Mouse (Mus musculus) forebrain, embryonic 16.5 days (tissue): ENCODE measurements around the gene Abca4. TPM values are rescaled to one million over a fixed set of nuclear protein-coding genes. Genes with fewer than 3 reads are reported as not detected.
A peak's percentile ranks its signal among the peaks of the same experiment; 100 is the strongest.

ENCODE experiments used
- ATAC-seq: fragments of 200-750 bp; cut with Nextera tagmentation; 2 replicates; pipeline ENCODE4 v1.8.0; 2017; ENCODE audit warnings: mild to moderate bottlenecking, moderate library complexity
- H3K27ac ChIP-seq: fragments of 300-500 bp; sonication (generic); 2 replicates; pipeline ENCODE4 v1.5.1; 2014; ENCODE audit warnings: low read length, control low read depth
- H3K27me3 ChIP-seq: fragments of 300-500 bp; sonication (generic); replicated peaks from 2 replicates; pipeline ENCODE4 v1.6.1; 2014; ENCODE audit warnings: low read length; ENCODE audit not compliant: control insufficient read depth, insufficient read depth
- H3K36me3 ChIP-seq: fragments of 300-500 bp; sonication (generic); 2 replicates; pipeline ENCODE4 v1.6.1; 2014; ENCODE audit not compliant: control insufficient read depth, insufficient read depth
- H3K4me1 ChIP-seq: fragments of 300-500 bp; sonication (generic); replicated peaks from 2 replicates; pipeline ENCODE4 v1.6.1; 2014; ENCODE audit warnings: low read length; ENCODE audit not compliant: control insufficient read depth, insufficient read depth
- H3K4me2 ChIP-seq: fragments of 300-500 bp; sonication (generic); 2 replicates; pipeline ENCODE4 v1.6.1; 2014; ENCODE audit warnings: mild to moderate bottlenecking, low read length, control low read depth
- H3K4me3 ChIP-seq: fragments of 300-500 bp; sonication (generic); replicated peaks from 2 replicates; pipeline ENCODE4 v1.5.1; 2014; ENCODE audit warnings: mild to moderate bottlenecking, low read length, control low read depth
- H3K9ac ChIP-seq: fragments of 300-500 bp; sonication (generic); replicated peaks from 2 replicates; pipeline ENCODE4 v1.6.1; 2014; ENCODE audit warnings: low read depth, low read length, control low read depth
- H3K9me3 ChIP-seq: fragments of 300-500 bp; sonication (generic); 2 replicates; pipeline ENCODE4 v1.6.1; 2016; ENCODE audit warnings: low read length; ENCODE audit not compliant: control insufficient read depth
- WGBS: fragments of 180-500 bp; shearing (Covaris S2); extraction: QIAGEN DNeasy Blood & Tissue Kit; methylation state at CpG from one replicate; pipeline ENCODE4 v1.1.7; 2014; 5-methylcytosine and 5-hydroxymethylcytosine counted together
- polyA plus RNA-seq: library from polyadenylated mRNA; unstranded; fragments of >200 nt; fragmentation: Nextera tagmentation; extraction: Ambion mirVana; gene quantifications from 2 replicates; pipeline ENCODE4 v1.2.1, GENCODE M21; 2015

Gene Abca4
- polyA plus RNA-seq, 1 experiment from 2014 or later = 0.70 TPM

GRCm38 (mm10) chr3:122133840-122134239 is 89.6 kb downstream of the Abca4 start:
- 91% methylated on average over 6 of the region's 6 CpGs for WGBS
- H3K4me3 ChIP-seq = no peak overlapping the region
- no peak for ATAC-seq
- H3K4me2 ChIP-seq = no peak overlapping the region
- no peaks in the 10 kb centered on the region for H3K9me3 ChIP-seq
- no peak overlapping the region for H3K27ac ChIP-seq
- no peak overlapping the region for H3K9ac ChIP-seq
- no peaks in the 10 kb centered on the region for H3K4me1 ChIP-seq
- H3K27me3 ChIP-seq = no peaks in the 10 kb centered on the region
- no peaks in the 10 kb centered on the region for H3K36me3 ChIP-seq

- no peaks in the 10 kb centered on the region for H3K9me3 ChIP-seq
- H3K4me3 ChIP-seq = no peak overlapping the region
- H3K4me2 ChIP-seq = no peak overlapping the region
- H3K9ac ChIP-seq = no peak overlapping the region
- H3K27ac ChIP-seq = no peak overlapping the region
- H3K27me3 ChIP-seq = no peaks in the 10 kb centered on the region
- WGBS = 63% methylated on average over 18 of the region's 18 CpGs
- H3K4me1 ChIP-seq = no peaks in the 10 kb centered on the region
- H3K36me3 ChIP-seq = no peaks in the 10 kb centered on the region
- peak; percentile 38; the same call in 1 of the 2 replicates for ATAC-seq
Observed at GRCm38 (mm10) chr3:122140589-122141400, 96.6 kb downstream of the Abca4 start.

- no peak for ATAC-seq
- H3K4me2 ChIP-seq = no peak overlapping the region
- H3K4me3 ChIP-seq = no peak overlapping the region
- WGBS = 77% methylated on average over 9 of the region's 9 CpGs
- no peaks in the 10 kb centered on the region for H3K9me3 ChIP-seq
- H3K27ac ChIP-seq = no peak overlapping the region
- H3K4me1 ChIP-seq = no peaks in the 10 kb centered on the region
- H3K27me3 ChIP-seq = no peaks in the 10 kb centered on the region
- no peaks in the 10 kb centered on the region for H3K36me3 ChIP-seq
- H3K9ac ChIP-seq = no peak overlapping the region
Observed at GRCm38 (mm10) chr3:122142256-122142922, 98.1 kb downstream of the Abca4 start.

GRCm38 (mm10) chr3:122143432-122143831 is 99.2 kb downstream of the Abca4 start:
- 87% methylated on average over 3 of the region's 3 CpGs for WGBS

GRCm38 (mm10) chr3:122145430-122145829 is 101.2 kb downstream of the Abca4 start:
- H3K27me3 ChIP-seq = no peaks in the 10 kb centered on the region
- H3K4me3 ChIP-seq = no peak overlapping the region
- H3K4me1 ChIP-seq = no peaks in the 10 kb centered on the region
- H3K9me3 ChIP-seq = no peaks in the 10 kb centered on the region
- ATAC-seq = no peak
- 78% methylated on average over 3 of the region's 3 CpGs for WGBS
- no peak overlapping the region for H3K4me2 ChIP-seq
- H3K36me3 ChIP-seq = no peaks in the 10 kb centered on the region
- H3K9ac ChIP-seq = no peak overlapping the region
- H3K27ac ChIP-seq = no peak overlapping the region

More at GRCm38 (mm10) chr3:122143432-122143831, 99.2 kb downstream of the Abca4 start:
- Histone ChIP-seq H3K4me1 (no peaks in the 10 kb centered on the region), H3K4me3 (no peak overlapping the region), H3K27me3 (no peaks in the 10 kb centered on the region), H3K36me3 (no peaks in the 10 kb centered on the region), H3K9me3 (no peaks in the 10 kb centered on the region), H3K27ac (no peak overlapping the region), H3K4me2 (no peak overlapping the region), H3K9ac (no peak overlapping the region)
- ATAC-seq = no peak

- H3K36me3 ChIP-seq = no peaks in the 10 kb centered on the region
- no peak for ATAC-seq
- no peak overlapping the region for H3K27ac ChIP-seq
- no peak overlapping the region for H3K4me2 ChIP-seq
- 81% methylated on average over 7 of the region's 7 CpGs for WGBS
- no peaks in the 10 kb centered on the region for H3K27me3 ChIP-seq
- H3K4me3 ChIP-seq = no peak overlapping the region
- no peak overlapping the region for H3K9ac ChIP-seq
- peaks cover 6% of the 10 kb centered on the region; the same call in 1 of the 2 replicates for H3K4me1 ChIP-seq
- H3K9me3 ChIP-seq = no peaks in the 10 kb centered on the region
Observed at GRCm38 (mm10) chr3:122150836-122151235, 106.6 kb downstream of the Abca4 start.

- Histone ChIP-seq H3K36me3 (no peaks in the 10 kb centered on the region), H3K9ac (no peak overlapping the region), H3K4me2 (no peak overlapping the region), H3K9me3 (no peaks in the 10 kb centered on the region), H3K27me3 (no peaks in the 10 kb centered on the region), H3K4me3 (no peak overlapping the region), H3K4me1 (peaks cover 6% of the 10 kb centered on the region; the same call in 1 of the 2 replicates), H3K27ac (no peak overlapping the region)
- WGBS = 27% methylated on average over 4 of the region's 4 CpGs
- no peak for ATAC-seq
Observed at GRCm38 (mm10) chr3:122152431-122152830, 108.2 kb downstream of the Abca4 start.

GRCm38 (mm10) chr3:122154080-122154479 is 109.8 kb downstream of the Abca4 start:
- peaks cover 6% of the 10 kb centered on the region; the same call in 1 of the 2 replicates for H3K4me1 ChIP-seq
- WGBS = 36% methylated on average over 2 of the region's 2 CpGs
- H3K9me3 ChIP-seq = no peaks in the 10 kb centered on the region
- no peaks in the 10 kb centered on the region for H3K27me3 ChIP-seq
- no peak overlapping the region for H3K4me2 ChIP-seq
- no peaks in the 10 kb centered on the region for H3K36me3 ChIP-seq
- H3K9ac ChIP-seq = no peak overlapping the region
- H3K27ac ChIP-seq = no peak overlapping the region
- no peak overlapping the region for H3K4me3 ChIP-seq
- no peak for ATAC-seq

GRCm38 (mm10) chr3:122159447-122159846 is 115.2 kb downstream of the Abca4 start:
- Histone ChIP-seq H3K27ac (no peak overlapping the region), H3K9me3 (no peaks in the 10 kb centered on the region), H3K36me3 (no peaks in the 10 kb centered on the region), H3K27me3 (no peaks in the 10 kb centered on the region), H3K4me3 (no peak overlapping the region), H3K9ac (no peak overlapping the region), H3K4me1 (no peaks in the 10 kb centered on the region), H3K4me2 (no peak overlapping the region)
- 81% methylated on average over 1 of the region's 1 CpGs for WGBS
- ATAC-seq = no peak
